Mouse (Mus musculus): Measurements from ENCODE around the gene Sgo1. TPM values are rescaled to one million over a fixed set of nuclear protein-coding genes. Genes with fewer than 3 reads are reported as not detected.
"Not testable (repeated sequence)": the region's sequence is repeated elsewhere in the genome, so short reads cannot be mapped to it uniquely, and the experiment has no call there.

Gene Sgo1
- polyA plus RNA-seq, 1 experiment from 2014 or later: 22.9 TPM

GRCm38 (mm10) chr17:53678716-53679115 lies 10.4 kb downstream of the Sgo1 start:
- Histone ChIP-seq H3K9me3 (replicated peaks; ENCODE audit: control insufficient read depth, low read length) (no peaks in the 10 kb centered on the region), H3K4me2 (ENCODE audit: low read length) (no peak overlapping the region), H3K4me1 (ENCODE audit: control insufficient read depth, insufficient read depth, low read length) (no peaks in the 10 kb centered on the region), H3K36me3 (ENCODE audit: control insufficient read depth, insufficient read depth, low read length) (peaks cover 33% of the 10 kb centered on the region), H3K9ac (ENCODE audit: low read length) (no peak overlapping the region), H3K4me3 (ENCODE audit: low read depth, low read length) (no peak overlapping the region), H3K27me3 (replicated peaks; ENCODE audit: control insufficient read depth, insufficient read depth, low read length) (no peaks in the 10 kb centered on the region), H3K27ac (ENCODE audit: low read depth, low read length) (no peak overlapping the region; the same call in 1 of the 2 replicates)
- DNase-seq (ENCODE audit: low spot score) (peak; percentile 87), ATAC-seq (peak; percentile 94)
- WGBS: 71% methylated on average over 8 of the region's 8 CpGs

DNA sequence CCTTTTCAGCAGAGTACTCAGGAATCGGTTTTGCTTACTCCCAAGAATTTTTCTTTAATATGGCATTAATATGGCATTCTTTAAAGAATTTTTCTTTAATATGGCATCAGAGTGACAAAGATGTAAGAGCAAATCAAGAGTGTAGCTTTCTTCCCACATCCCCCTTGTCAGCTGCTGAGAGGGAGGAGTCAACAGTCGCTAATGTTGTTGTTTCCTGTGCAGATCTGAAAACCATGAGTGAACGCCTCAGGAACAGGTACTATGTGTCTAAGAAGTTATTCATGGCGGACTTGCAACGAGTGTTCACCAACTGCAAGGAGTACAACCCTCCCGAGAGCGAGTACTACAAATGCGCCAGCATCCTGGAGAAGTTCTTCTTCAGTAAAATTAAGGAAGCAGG lies 18.7 kb downstream of the Sgo1 start:
- Histone ChIP-seq H3K4me2 (ENCODE audit: low read length) (no peak overlapping the region), H3K4me1 (ENCODE audit: control insufficient read depth, insufficient read depth, low read length) (no peaks in the 10 kb centered on the region), H3K27ac (ENCODE audit: low read depth, low read length) (no peak overlapping the region), H3K4me3 (ENCODE audit: low read depth, low read length) (no peak overlapping the region), H3K27me3 (replicated peaks; ENCODE audit: control insufficient read depth, insufficient read depth, low read length) (no peaks in the 10 kb centered on the region), H3K36me3 (ENCODE audit: control insufficient read depth, insufficient read depth, low read length) (peaks cover 43% of the 10 kb centered on the region), H3K9ac (ENCODE audit: low read length) (no peak overlapping the region), H3K9me3 (replicated peaks; ENCODE audit: control insufficient read depth, low read length) (no peaks in the 10 kb centered on the region)
- ATAC-seq (no peak), DNase-seq (ENCODE audit: low spot score) (no peak)
- 91% methylated on average over 8 of the region's 8 CpGs for WGBS

GRCm38 (mm10) chr17:53664703-53665382 lies 24.3 kb downstream of the Sgo1 start:
- Histone ChIP-seq H3K9me3 (replicated peaks; ENCODE audit: control insufficient read depth, low read length) (no peaks in the 10 kb centered on the region), H3K4me3 (ENCODE audit: low read depth, low read length) (no peak overlapping the region), H3K27ac (ENCODE audit: low read depth, low read length) (no peak overlapping the region), H3K4me2 (ENCODE audit: low read length) (no peak overlapping the region), H3K9ac (ENCODE audit: low read length) (no peak overlapping the region), H3K27me3 (replicated peaks; ENCODE audit: control insufficient read depth, insufficient read depth, low read length) (no peaks in the 10 kb centered on the region), H3K36me3 (ENCODE audit: control insufficient read depth, insufficient read depth, low read length) (peaks cover 42% of the 10 kb centered on the region), H3K4me1 (ENCODE audit: control insufficient read depth, insufficient read depth, low read length) (peaks cover 3% of the 10 kb centered on the region; the same call in 1 of the 2 replicates)
- DNase-seq (ENCODE audit: low spot score) (peak; percentile 43), ATAC-seq (peak; percentile 52; the same call in 1 of the 2 replicates)
- 15% methylated on average over 2 of the region's 2 CpGs for WGBS

- H3K36me3 ChIP-seq (ENCODE audit: control insufficient read depth, insufficient read depth, low read length): peaks cover 42% of the 10 kb centered on the region
- no peak overlapping the region for H3K4me3 ChIP-seq (ENCODE audit: low read depth, low read length)
- no peaks in the 10 kb centered on the region for H3K9me3 ChIP-seq (replicated peaks; ENCODE audit: control insufficient read depth, low read length)
- H3K4me2 ChIP-seq (ENCODE audit: low read length): no peak overlapping the region
- ATAC-seq: no peak
- no peak overlapping the region for H3K27ac ChIP-seq (ENCODE audit: low read depth, low read length)
- no peaks in the 10 kb centered on the region for H3K27me3 ChIP-seq (replicated peaks; ENCODE audit: control insufficient read depth, insufficient read depth, low read length)
- no peak overlapping the region for H3K9ac ChIP-seq (ENCODE audit: low read length)
- 81% methylated on average over 3 of the region's 3 CpGs for WGBS
- DNase-seq (ENCODE audit: low spot score): no peak
- H3K4me1 ChIP-seq (ENCODE audit: control insufficient read depth, insufficient read depth, low read length): peaks cover 4% of the 10 kb centered on the region; the same call in 1 of the 2 replicates
Measured at GRCm38 (mm10) chr17:53664267-53664666, 24.9 kb downstream of the Sgo1 start.

DNA sequence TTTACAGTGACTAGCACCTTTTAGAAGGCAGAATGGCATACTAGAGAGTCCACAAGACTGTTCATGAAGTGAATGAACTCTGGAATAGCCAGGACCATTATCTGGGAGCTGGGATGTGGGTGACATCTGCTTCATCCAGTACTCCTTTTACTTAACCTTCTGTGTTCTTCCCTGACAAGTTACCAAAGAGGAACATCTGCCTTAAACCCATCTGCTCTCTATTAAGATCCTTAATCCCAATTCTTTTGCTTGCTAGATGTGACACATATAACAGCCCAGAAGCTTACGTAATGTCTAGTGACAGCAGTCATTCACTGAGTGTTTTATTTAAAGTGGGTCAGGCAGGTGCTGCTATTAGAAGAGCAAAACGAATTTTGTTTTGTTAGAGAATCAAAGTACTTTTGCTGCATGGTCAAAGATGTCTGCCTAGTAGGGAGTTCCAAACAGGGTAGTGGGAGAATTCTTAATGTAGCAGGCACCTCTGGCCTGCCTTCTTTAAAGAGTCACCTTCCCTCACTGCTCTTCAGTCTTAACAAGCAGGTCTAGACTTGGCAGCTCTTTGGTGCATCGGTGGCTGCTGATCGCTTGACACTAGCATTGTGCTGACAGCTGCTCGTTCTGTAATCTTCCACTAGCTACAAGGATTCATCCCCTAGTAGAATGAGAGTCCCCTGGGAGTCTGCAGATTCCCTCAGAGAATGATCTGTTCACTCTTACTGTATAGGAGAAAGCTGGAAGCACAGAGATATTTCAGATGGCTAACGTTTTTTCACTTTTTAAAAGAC lies 27.9 kb downstream of the Sgo1 start:
- no peak overlapping the region for H3K4me3 ChIP-seq (ENCODE audit: low read depth, low read length)
- no peaks in the 10 kb centered on the region for H3K9me3 ChIP-seq (replicated peaks; ENCODE audit: control insufficient read depth, low read length)
- no peak overlapping the region for H3K27ac ChIP-seq (ENCODE audit: low read depth, low read length)
- H3K36me3 ChIP-seq (ENCODE audit: control insufficient read depth, insufficient read depth, low read length): peaks cover 23% of the 10 kb centered on the region
- no peaks in the 10 kb centered on the region for H3K27me3 ChIP-seq (replicated peaks; ENCODE audit: control insufficient read depth, insufficient read depth, low read length)
- no peak overlapping the region for H3K9ac ChIP-seq (ENCODE audit: low read length)
- DNase-seq (ENCODE audit: low spot score) (peak; percentile 14), ATAC-seq (no peak)
- 64% methylated on average over 6 of the region's 6 CpGs for WGBS
- H3K4me1 ChIP-seq (ENCODE audit: control insufficient read depth, insufficient read depth, low read length): peaks cover 8% of the 10 kb centered on the region; the same call in 1 of the 2 replicates
- H3K4me2 ChIP-seq (ENCODE audit: low read length): no peak overlapping the region

- 9% methylated on average over 4 of the region's 4 CpGs for WGBS
- ATAC-seq (peak; percentile 87), DNase-seq (ENCODE audit: low spot score) (peak; percentile 81)
- Histone ChIP-seq H3K9ac (ENCODE audit: low read length) (no peak overlapping the region), H3K36me3 (ENCODE audit: control insufficient read depth, insufficient read depth, low read length) (peaks cover 29% of the 10 kb centered on the region), H3K4me2 (ENCODE audit: low read length) (no peak overlapping the region), H3K27ac (ENCODE audit: low read depth, low read length) (no peak overlapping the region), H3K27me3 (replicated peaks; ENCODE audit: control insufficient read depth, insufficient read depth, low read length) (no peaks in the 10 kb centered on the region), H3K9me3 (replicated peaks; ENCODE audit: control insufficient read depth, low read length) (no peaks in the 10 kb centered on the region), H3K4me1 (ENCODE audit: control insufficient read depth, insufficient read depth, low read length) (peaks cover 5% of the 10 kb centered on the region; the same call in 1 of the 2 replicates), H3K4me3 (ENCODE audit: low read depth, low read length) (no peak overlapping the region)
Measured at GRCm38 (mm10) chr17:53659738-53660137, 29.4 kb downstream of the Sgo1 start.

DNA sequence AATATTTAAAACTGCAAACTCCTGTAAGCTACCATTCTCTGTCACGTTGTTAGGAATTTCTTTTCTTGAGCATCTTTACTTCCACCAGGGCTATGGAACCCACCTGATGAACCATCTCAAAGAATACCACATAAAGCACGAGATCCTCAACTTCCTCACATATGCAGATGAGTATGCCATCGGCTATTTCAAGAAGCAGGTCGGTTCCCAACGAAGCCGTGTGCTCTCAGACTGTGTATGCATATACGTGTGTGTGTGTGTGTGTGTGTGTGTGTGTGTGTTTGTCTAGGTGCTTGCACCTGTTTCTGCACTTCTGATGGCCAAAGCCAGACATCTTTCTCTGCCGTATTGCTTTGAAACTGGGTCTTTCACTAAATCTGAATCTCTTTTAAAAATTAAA lies 29.9 kb downstream of the Sgo1 start:
- DNase-seq (ENCODE audit: low spot score): no peak
- H3K9me3 ChIP-seq (replicated peaks; ENCODE audit: control insufficient read depth, low read length): no peaks in the 10 kb centered on the region
- WGBS: 31% methylated on average over 8 of the region's 8 CpGs
- H3K4me1 ChIP-seq (ENCODE audit: control insufficient read depth, insufficient read depth, low read length): peaks cover 5% of the 10 kb centered on the region; the same call in 1 of the 2 replicates
- H3K27ac ChIP-seq (ENCODE audit: low read depth, low read length): no peak overlapping the region
- H3K27me3 ChIP-seq (replicated peaks; ENCODE audit: control insufficient read depth, insufficient read depth, low read length): no peaks in the 10 kb centered on the region
- no peak overlapping the region for H3K4me3 ChIP-seq (ENCODE audit: low read depth, low read length)
- H3K4me2 ChIP-seq (ENCODE audit: low read length): no peak overlapping the region
- ATAC-seq: 0 out of 2 replicates have a peak, but pooled peaks have one; percentile 32
- H3K36me3 ChIP-seq (ENCODE audit: control insufficient read depth, insufficient read depth, low read length): peaks cover 33% of the 10 kb centered on the region
- no peak overlapping the region for H3K9ac ChIP-seq (ENCODE audit: low read length)

DNA sequence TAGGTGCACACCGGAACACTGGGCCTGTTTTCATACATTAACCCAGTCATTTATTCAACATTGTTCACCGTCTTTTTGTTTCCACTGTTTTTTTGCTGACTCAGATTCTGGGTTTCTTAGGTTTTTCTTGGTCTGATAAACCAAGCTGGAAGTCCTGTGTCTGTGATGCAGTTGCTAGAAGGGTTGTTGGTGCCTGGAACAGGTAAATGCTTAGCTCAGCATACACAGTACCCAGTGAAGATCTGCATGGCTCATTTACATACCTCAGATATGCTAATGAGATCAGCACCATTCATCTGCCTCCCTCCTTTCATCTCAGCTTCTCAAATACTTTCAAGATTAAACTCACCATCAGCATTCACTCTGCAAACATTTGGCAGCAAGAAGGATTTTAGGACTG lies 30.5 kb downstream of the Sgo1 start:
- H3K27me3 ChIP-seq (replicated peaks; ENCODE audit: control insufficient read depth, insufficient read depth, low read length): no peaks in the 10 kb centered on the region
- no peak overlapping the region for H3K4me3 ChIP-seq (ENCODE audit: low read depth, low read length)
- H3K27ac ChIP-seq (ENCODE audit: low read depth, low read length): peak overlapping the region; percentile 7; the same call in 1 of the 2 replicates
- H3K9ac ChIP-seq (ENCODE audit: low read length): no peak overlapping the region
- DNase-seq (ENCODE audit: low spot score) (peak; percentile 21), ATAC-seq (0 out of 2 replicates have a peak, but pooled peaks have one; percentile 54)
- no peak overlapping the region for H3K4me2 ChIP-seq (ENCODE audit: low read length)
- H3K4me1 ChIP-seq (ENCODE audit: control insufficient read depth, insufficient read depth, low read length): peaks cover 5% of the 10 kb centered on the region; the same call in 1 of the 2 replicates
- WGBS: 44% methylated on average over 2 of the region's 2 CpGs
- H3K36me3 ChIP-seq (ENCODE audit: control insufficient read depth, insufficient read depth, low read length): peaks cover 36% of the 10 kb centered on the region
- H3K9me3 ChIP-seq (replicated peaks; ENCODE audit: control insufficient read depth, low read length): no peaks in the 10 kb centered on the region

DNA sequence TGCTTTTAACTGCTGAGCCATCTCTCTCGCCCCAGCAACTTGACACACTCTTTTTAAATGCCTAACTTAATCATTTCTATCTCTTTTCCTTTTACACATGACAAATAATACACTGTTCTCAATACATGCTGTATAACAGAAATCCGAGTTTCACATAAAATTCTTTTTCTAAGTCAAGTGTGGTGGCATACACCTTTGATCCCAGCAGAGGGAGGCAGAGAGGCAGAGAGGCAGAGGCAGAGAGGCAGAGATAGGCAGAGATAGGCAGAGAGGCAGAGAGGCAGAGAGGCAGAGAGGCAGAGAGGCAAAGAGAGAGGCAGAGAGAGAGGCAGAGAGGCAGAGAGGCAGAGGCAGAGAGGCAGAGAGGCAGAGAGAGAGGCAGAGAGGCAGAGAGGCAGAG lies 31.7 kb downstream of the Sgo1 start:
- H3K27ac ChIP-seq (ENCODE audit: low read depth, low read length); H3K4me1 ChIP-seq (ENCODE audit: control insufficient read depth, insufficient read depth, low read length); H3K4me2 ChIP-seq (ENCODE audit: low read length); H3K9me3 ChIP-seq (replicated peaks; ENCODE audit: control insufficient read depth, low read length); H3K4me3 ChIP-seq (ENCODE audit: low read depth, low read length); H3K27me3 ChIP-seq (replicated peaks; ENCODE audit: control insufficient read depth, insufficient read depth, low read length); H3K9ac ChIP-seq (ENCODE audit: low read length); ATAC-seq: not testable (repeated sequence)
- peaks cover 45% of the 10 kb centered on the region for H3K36me3 ChIP-seq (ENCODE audit: control insufficient read depth, insufficient read depth, low read length)
- WGBS: 79% methylated on average over 2 of the region's 2 CpGs
- peak; percentile 28 for DNase-seq (ENCODE audit: low spot score)
